Mouse (Mus musculus): ENCODE data around the gene Csdc2.

- no peak for TF ChIP-seq TAL1 (IDR thresholded peaks at IDR 0.05; ENCODE audit: low read length)
- TF ChIP-seq GATA1 (IDR thresholded peaks at IDR 0.05; ENCODE audit: low read length) = no peak
These were observed 45.6 kb downstream of the Csdc2 start for GRCm38 (mm10) chr15:81982173-81982572.
